Mouse (Mus musculus) left cerebral cortex, adult 8-10 months (tissue): Measurements from ENCODE around the gene Cep135. TPM values are rescaled to one million over a fixed set of nuclear protein-coding genes. Genes with fewer than 3 reads are reported as not detected.
A peak's percentile ranks its signal among the peaks of the same experiment; 100 is the strongest.

Source experiments
- DNase-seq, 2 experiments: peaks; one replicate each; pipeline ENCODE4 v3.0.0; 2022; ENCODE audit warnings: low spot score in 2 of 2
- total RNA-seq, 4 experiments: library from RNA; stranded (reverse); gene quantifications; 2 replicates each; pipeline ENCODE4 v1.2.4; 2022

Gene Cep135
- 1 to 10 TPM; 6.2 to 7.0 (median 6.8) TPM for total RNA-seq

DNA sequence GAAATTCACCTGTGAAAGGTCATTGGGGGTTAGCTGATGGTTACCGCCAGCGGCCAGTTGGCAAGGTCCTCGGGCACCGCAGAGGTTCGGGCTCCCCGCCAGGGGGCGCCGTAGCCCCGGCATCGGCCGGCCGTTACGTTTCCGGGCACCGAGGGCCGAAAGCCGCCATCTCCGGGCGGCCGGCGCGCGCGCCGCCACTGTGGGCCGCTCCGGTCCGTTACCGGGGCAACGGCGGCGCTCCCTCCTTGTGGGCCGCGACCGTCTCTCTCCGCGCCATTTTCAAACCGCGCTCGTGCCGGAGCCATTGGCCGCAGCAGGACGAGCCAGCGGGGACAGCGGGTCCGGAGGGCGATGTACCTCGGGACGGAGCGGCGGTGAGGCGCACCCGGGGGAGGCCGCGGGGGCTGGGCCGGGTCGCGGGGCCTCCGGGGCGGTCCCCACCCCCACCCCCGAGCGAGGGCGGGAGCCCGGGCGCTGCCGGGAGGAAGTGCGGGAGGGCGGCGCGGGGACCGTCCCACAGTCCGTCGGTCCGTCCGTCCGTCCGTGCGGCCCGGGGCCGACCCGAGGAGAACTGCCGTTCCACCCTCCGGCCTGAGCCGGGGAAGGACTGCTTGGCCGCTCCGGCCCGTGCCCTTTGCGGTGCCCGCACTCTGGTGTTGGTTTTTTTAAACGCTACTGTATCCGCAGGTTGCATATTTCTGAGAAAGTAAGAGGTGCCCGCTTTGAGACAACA lies at the start of gene Cep135:
TSS of gene Cep135 (plus strand) at position 148 of the 733 bp plus-strand sequence.
- DNase-seq: peak; percentile 62 to 81

DNA sequence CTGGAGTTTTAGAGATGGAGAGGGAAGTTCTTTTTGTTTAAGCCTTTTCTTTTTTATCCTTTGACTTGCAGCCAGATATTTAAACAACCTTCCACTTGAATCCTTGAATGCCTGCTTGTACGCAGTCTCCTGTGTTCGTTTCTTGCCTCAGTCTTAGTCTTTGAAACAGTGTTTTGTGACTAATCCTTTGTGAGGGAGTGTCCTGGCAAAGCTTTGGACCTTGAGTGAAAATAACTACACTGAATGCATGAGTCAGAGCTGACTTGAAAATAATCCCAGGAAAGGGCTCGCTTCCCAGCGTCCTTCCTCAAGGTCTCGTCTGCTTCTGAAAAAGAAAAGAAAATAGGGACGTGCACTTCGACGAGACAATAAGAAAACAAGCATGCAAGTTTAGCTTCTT lies 48.3 kb upstream of the Cep135 start:
- peak in 1 of 2 experiments; percentile 69 for DNase-seq

DNA sequence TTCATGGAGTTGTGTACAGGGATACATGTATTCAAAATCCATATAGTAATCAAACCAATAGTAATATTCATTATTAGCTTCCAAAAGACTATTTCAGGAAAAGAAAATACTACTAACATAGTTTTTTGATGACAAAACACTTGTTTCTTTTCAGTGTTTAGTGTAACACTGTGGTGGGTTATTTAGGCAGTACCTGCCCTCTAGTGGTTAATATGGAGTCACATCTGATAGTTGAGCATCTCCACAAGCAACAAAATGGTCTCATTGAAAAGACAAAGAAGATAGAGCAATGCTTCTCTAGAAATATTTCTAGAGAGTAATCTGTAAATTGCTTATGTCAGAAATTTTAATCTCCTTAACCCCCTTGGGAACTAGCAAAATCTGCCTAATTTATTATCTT lies 47.7 kb upstream of the Cep135 start:
- DNase-seq: no peak

DNA sequence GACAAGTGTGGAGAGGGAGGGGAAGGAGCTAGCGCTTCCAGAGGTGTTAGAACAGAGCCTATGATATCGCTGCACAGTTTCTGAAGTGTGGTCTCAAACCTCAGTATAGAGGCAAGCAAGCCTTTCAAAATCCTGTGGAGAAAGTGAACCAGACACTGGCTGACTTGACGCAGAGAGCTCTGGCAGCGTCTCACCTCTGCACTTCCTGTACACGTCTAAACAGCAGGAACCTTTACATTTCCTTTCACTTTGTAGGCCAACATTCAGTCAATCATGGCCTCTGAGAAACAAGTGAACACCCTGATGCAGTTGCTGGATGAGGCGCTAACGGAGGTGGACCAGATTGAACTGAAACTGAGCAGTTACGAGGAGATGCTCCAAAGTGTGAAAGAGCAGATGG lies 45.3 kb upstream of the Cep135 start:
- no peak for DNase-seq

DNA sequence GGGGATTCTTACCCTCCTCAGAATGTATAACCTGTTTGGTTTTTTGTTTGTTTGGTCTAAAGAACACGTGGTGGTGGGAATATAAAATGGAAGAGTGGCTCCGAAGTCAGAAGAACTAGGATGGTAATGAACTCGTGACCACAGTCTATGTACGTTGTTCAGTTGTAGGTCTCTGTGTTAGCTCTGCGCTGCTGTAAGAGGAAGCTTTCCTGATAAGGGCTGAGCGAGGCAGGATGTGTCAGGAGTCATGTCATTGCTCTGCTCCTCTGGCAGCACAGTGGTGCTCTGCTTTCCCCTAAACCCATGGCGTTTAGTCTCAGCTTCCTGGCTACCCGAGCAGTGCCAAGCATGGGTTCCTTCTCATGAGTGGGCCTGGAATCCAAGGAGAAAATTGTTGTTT lies 38.1 kb upstream of the Cep135 start:
- no peak for DNase-seq

DNA sequence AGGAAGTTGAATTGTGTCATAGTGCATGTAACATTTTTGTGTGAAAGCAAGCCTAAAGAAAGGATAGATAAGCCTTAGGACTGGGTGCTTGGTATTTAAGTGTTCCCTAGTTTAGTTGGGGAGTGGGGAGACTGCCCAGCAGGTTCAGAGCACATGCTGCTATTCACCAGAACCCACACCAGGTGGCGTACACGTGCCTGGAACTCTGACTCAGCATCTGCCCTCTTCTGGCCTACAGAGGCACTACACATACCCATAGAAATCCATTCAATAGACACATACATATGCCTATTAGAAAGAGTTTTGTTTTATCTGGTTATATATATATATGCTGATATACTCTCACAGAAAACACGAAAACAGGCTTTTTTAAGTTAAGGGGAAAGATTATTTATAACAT lies 23.2 kb upstream of the Cep135 start:
- no peak for DNase-seq

DNA sequence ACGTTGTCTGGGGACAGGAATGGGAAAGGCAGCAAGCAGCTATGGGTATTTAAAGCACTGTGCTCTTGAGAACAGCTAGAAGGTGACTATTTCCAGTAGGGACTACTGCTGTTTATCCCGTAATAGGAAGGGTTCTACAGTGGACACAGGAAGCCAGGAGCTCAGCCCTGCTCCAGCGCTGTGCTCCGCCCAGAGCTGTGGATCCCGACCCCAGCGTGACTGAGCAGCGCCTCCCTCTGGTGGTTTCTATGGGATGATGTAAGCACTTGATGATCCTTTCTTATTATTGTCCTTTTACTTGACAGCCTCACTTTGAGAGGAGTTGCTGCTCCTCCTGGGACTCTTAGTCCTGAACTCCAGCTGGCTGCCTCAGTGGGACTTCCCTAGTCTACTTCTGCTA lies 14.2 kb upstream of the Cep135 start:
- no peak for DNase-seq

DNA sequence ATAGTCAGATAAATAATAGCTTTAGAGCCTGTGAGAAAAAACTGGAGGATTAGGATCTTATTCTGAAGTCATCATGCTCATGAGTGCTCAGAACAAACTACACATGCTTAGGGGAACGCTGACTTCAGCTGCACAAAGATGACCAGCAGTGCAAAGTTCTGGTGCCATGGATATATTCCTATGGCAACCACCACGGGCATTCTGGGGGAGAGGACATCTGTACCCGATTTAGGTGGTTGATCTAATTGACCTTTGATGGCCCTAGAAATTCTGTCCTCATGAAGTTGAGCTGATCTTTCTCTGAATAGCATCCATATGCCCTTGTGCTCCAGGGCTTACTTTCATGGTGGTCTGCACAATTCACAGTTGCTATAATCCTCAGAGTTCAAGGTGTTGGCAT lies 11.5 kb upstream of the Cep135 start:
- DNase-seq: no peak

DNA sequence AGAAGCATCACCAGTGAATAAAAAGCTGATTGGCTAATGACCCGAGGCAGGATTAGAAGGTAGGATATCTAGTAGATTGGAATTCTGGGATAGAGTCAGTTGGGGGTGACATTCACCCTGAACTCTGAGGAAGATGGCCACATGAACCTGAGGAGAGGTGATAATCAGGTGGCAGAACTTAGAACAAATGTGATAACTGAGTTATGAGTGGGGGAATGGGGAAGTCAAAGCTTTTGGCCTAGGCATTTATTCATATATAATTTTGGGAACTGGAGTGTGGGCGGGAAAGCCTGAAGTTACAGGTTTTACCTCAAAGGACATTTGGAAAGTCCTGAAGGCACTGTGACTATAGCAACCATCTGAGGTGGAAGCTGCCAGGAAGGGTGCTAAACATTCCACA lies 3.1 kb upstream of the Cep135 start:
- no peak for DNase-seq

DNA sequence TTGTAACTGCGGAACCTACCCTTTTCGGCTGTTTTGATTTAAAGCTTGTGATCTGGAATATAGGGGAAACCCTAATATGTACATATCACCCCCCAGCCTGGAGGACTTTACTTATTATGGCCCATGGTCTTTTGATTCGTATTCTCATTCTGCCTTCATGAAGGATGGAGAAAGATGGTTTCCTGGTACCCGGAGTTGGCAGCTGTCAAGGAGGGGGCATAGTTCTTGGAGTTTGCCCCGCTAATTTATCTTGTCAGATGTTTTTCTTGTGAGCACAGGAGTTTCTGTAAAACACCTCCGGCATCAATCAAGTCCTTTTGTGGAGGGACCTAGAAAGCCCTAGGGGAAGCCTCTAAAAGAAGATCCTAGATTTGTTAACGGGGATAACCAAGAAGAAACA lies 813 bp downstream of the Cep135 start:
- DNase-seq: peak in 1 of 2 experiments; percentile 5

DNA sequence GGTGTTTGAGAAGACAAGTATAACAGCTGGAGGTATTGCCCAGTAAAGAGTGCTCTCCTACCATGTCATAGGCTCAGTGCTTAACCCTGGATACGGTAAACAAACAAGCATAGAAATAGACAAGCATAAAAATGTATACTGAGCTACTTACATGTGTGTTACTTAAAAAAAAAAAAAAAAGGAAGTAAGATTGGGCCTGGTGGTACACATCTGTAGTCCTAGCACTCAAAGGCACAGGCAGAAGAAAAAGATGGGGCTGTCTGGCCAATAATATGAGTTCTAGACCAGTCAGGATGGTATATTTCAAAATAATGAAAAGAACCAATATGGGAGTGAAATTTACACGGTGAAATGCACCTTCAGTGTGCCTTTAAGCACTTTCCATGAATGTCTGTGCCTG lies 1.5 kb downstream of the Cep135 start:
- DNase-seq: no peak

DNA sequence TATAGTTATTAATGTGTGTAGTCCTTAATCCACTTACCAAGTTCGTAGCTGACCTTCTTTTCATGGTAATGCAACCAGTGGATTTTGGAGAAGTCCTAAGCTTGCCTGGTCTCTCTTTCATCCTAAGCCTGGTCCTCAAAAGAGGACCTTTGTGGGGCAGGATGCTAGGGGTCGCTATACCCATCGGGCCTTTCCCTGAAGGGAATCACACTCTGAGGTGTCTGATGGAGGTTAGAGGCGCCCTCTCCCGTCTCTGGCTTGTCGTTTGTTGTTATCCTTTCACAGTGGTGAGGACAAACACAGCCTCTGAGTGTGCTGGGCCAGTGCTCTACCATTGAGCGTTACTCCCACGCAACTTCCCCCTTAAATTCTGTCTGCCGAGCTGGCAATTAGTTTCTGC lies 3.4 kb downstream of the Cep135 start:
- DNase-seq: no peak

DNA sequence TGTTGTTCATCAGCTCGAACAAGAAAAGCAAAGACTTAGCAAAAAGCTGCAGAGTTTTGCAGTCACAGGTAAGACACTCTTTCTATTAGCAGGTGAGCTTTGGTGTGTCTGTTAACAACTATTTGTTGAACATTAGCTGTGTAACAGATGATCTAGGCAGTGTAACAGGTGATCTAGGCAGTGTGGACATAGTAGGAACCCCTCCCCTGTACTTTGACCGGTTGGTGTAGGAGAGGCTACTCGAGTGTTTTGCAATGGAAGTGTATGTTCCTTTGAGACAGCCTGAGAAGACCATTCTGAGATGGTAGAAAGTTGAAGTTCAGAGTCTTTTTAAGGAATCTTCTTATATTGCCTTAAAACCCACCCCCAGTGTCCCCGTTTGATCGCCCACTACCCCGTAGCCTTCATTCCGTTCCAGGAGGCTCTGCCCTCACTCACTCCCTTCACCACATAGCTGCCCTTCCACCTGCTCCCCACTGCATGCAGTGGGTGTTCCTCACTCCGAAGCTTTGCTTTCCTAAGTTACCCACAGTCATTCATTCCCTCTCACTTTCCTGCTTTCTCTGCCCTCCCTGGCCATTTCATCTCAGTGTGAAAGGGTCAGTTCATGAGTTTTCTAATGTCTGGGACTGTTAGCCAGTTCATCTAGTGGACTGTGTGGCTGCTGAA lies 21.3 kb downstream of the Cep135 start:
- DNase-seq: no peak

DNA sequence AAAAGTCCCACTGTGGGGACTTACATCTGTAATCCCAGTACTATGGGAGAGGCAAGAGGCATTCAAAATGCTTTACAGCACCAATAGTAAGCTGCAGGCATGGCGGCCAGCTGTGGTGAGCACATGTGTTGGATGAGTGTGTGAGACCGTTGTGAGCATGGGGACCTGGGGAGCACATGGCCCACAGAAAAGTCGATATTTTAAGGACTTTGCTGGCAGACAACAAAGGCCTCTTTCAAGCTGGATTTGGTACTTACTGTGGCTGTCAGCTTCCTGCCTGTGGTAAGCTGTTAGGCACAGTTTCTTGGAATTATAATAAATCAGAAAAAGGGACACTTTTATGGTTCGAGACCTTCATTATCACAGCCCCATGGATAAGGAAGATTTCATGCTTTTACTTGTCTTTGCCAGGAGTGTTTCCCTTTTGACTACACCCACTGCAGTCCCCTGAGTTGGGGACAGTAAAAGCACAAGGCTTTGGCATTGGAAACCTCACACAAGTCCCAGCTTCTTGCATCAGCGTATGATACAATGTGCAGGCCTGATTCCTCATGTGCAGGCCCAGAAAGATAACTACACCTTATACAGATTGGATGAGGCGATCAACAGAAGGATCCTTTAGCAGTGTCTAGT lies 24.5 kb downstream of the Cep135 start:
- DNase-seq: no peak

DNA sequence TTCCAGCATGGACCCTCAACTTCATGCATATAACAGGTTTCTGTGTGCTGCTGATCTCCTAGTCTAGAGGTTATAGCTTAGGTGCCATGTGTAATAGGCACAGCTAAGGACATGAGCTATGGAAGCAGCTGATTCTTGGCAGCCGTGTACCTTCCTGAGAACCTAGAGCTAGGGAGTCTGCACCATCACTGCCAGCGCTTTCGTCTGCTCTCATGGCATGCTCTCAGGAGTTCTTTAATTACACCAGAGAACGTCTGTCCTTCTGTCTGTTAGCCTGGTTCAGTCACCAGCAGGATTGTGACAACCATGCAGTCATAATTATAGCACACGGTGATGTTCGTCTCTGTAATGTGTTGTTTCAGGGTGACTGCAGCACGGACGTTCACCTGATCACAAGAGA lies 26.8 kb downstream of the Cep135 start:
- DNase-seq: no peak

DNA sequence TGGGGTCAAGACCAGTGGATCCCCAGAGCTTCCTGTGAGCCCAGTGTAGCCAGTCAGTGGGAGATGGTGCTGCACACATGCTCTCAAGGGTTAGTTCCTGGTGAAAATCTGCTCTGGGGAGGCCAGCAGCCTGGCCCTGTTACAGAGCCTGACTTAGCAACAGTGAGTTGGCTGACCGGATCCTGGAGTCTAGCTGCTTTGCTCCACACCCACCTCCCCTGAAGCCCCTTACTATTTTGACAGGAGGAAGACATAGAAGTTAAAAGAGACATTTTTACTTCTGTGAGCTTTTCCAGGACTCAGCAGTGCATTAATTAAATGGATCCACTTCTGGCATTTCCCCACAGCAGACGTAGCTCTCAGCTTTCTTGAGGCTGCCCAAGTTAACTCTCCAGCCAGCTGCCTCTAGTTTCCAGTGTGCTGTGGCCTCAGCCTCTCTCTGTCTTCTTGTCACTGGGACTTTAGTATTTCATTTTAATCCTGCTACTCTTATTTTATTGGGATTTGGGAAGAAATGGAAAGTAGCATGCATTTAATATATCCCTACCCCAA lies 27.8 kb downstream of the Cep135 start:
- no peak for DNase-seq

DNA sequence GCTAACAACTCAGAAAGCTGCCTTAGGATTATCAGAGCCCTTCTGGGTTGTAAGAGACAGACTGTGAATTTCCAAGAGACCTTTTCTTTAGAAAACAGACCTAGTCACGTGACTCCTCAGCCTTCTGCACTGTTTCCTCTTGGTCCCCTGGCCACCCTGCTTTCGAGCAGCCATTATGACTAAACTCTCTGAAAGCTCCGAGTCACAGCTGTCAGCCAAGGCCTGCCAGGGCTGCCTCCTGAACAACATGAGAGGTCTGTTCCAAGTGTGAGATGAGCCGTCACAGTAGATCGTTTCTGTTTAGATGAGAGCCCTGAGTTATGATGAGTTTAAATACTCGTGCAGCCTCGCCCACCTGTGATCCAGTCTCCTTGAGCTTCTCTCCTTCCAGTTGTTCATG lies 30.3 kb downstream of the Cep135 start:
- DNase-seq: no peak

DNA sequence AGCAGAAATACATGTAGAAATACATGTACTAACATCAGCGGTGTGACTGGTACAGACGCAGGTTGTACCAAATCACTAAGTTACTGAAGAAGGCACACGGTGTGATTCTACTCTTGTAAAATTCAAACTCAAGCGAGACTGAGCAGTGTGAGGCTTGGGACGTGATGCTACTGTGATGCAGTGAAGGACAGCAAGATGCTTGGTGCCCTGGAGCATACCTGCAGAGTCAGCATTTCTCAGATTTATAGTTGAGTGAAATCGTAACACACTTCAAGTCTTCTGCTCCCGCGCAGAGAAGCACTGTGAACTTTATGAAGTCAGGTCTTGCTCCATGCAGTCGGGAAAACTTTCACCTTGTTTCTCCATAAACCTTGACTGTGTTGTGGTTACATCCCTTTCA lies 35.3 kb downstream of the Cep135 start:
- DNase-seq: no peak

DNA sequence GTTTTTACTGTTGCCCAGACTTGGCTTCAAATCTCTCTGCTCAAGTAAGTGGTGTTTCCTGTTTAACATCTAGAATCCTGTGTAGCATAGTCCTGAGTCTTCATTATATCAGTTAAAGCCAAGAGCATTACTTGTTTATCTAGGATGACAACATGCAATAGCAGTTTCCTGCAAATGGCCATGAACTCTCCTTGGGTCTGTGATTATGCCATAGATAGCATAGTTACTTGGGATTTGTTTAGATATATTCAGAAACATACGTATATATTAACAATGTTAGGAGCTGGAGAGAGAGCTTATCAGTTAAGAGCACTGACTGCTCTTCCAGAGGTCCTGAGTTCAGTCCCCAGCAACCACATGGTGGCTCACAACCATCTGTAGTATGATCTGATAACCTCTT lies 39.3 kb downstream of the Cep135 start:
- DNase-seq: no peak

DNA sequence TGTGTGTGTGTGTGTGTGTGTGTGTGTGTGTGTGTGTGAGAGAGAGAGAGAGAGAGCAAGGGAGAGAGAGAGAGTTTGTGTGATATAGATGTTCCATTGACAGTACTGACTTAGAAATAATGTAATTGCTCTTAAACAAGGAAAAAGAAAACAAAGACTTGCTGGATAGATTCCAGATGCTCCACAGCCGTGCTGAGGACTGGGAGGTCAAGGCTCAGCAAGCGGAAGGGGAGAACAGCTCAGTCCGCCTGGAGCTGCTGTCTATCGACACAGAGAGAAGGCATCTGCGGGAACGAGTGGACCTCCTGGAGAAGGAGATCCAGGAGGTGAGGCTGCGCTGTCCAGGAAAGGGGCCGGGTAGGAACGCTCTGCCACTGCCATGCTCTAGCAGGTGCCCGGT lies 45.5 kb downstream of the Cep135 start:
- DNase-seq: no peak

DNA sequence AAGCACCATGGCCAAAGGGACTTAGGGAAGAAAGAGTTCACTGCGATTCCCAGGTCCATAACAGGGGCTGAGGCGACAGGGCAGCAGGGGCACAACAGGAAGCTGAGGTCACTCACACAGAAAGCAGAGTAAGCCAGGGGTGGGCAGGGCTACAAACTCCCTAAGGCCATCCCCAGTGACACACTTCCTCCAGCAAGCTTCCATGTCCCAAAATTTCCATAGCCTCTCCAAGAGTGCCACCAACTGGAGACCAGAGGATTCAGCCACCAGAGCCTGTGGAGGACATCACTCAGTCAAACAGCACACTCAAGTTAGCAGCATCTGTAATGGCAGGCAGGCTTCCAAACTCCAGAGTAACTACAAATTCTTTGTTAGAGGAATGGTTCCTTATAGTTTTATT lies 47.1 kb downstream of the Cep135 start:
- no peak for DNase-seq

DNA sequence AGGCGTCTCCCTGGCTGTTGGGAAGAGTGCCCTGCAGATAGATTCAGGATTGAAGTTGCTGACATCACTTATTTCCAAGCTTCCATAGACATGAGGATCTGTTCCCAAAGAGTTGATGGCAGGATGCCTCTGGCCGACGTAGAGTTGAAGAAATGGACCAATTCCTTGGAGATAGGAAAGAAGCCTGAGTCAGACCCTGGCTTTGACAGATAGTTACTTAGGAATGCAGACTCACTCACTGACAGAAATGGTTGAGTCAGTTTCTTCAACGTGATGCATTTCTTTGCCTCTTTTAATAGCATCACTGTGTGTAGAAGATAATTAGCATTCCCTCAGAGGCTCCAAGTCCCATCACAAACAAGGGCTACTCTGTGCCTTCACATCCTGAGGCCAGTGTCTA lies 53.6 kb downstream of the Cep135 start:
- DNase-seq: no peak

DNA sequence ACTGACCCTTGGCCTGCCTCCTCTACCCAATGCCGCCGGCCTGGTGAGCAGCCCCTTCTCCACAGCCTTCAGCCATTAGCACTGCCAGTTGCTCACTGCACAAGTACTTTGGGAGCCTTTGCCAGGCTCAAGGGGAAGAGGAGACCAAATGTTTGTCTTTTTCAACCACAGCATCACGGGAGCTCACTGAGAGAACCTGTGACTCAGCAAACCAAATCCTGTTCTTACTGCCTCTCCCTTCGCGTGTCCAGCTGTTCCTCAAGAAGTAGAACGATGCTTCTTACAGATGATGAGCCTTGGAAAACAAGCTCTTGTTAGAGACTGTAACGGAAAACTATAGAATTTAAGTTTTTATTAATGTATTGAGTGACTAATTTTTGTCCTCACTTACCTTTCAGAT lies 55.7 kb downstream of the Cep135 start:
- DNase-seq: no peak
